Mouse (Mus musculus): ENCODE measurements around the gene Mdfi. TPM values are rescaled to one million over a fixed set of nuclear protein-coding genes. Genes with fewer than 3 reads are reported as not detected.
A peak's percentile ranks its signal among the peaks of the same experiment; 100 is the strongest.

Mdfi gene
- polyA plus RNA-seq, 1 experiment from 2014 or later, result 0.84 TPM

DNA sequence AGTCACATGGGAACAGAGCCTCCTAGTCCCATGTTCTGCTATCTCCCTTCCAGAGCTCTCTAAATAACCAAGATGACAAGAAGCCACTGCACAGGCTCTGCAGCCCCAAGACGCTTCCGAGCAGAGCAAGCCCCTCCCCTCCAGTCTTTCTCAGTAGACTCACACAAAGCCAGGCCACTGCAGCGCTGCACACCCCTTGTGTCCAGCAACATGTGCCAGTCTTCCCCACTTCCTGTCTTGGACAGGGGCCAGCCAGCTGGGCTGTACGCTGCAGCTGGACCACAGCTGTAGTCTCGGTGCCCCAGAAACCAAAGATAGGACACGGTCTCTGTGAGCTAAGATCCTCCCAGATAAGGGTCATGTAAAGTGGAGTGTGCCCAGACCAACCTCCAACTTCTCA, 3.3 kb upstream of the Mdfi start:
- H3K9me3 ChIP-seq (replicated peaks; ENCODE audit: control insufficient read depth, low read length), result no peaks in the 10 kb centered on the region
- WGBS (ENCODE audit: insufficient replicate concordance), result 21% methylated on average over 6 of the region's 6 CpGs
- no peak overlapping the region for H3K9ac ChIP-seq (ENCODE audit: low read depth, low read length)
- no peaks in the 10 kb centered on the region; the same call in 1 of the 2 replicates for H3K4me1 ChIP-seq (ENCODE audit: control insufficient read depth, low read depth, low read length)
- H3K4me3 ChIP-seq (ENCODE audit: low read depth, low read length), result no peak overlapping the region
- peaks cover 24% of the 10 kb centered on the region for H3K27me3 ChIP-seq (ENCODE audit: control insufficient read depth, insufficient read depth, low read depth, low read length)
- ATAC-seq (ENCODE audit: low read depth), result no peak
- H3K27ac ChIP-seq (ENCODE audit: low read length), result no peak overlapping the region
- H3K4me2 ChIP-seq (ENCODE audit: low read depth, low read length), result no peak overlapping the region
- no peaks in the 10 kb centered on the region for H3K36me3 ChIP-seq (ENCODE audit: control insufficient read depth, insufficient read depth)

DNA sequence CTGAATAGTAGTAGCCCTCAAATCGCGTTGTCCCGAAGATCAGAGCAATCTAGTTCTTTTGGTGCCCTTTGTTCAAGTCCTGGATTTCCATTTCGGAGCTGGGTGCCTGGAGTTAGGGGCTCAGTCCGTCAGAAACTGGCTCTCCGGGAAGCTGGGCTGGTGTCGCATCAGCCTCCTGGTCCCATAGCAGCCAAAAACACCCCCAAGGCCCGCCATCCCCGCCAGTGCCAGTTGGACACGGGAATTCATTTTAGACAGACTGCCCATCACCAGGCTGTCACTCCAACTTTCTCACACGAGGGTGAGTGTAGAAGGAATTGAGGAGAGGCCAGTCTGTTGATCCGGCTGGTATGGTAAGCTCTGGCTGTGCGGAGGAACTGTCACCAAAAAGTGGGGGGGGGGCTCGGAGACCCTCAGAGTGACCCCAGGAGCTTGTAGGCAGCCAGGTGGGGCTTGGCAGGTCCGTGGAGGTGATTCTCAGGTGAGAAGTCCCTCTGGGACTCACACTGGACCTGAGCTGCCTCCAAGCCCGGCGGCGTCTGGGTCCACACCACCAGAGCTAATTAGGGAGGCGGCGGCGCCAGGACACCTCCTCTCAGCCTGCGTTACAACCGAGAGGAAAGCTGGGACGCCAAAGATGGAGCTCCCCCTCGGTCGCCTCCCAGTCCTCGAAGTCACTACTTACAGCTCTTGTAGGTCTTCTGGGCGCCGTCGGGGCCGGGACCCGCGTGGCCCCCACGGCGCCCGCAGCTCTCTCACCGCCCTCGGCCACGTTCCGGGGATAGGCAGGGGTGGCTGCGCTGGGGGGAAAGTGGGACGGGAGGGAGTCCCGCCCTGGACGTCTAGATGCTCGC, 636 bp downstream of the Mdfi start:
- Histone ChIP-seq H3K9me3 (replicated peaks; ENCODE audit: control insufficient read depth, low read length) (no peaks in the 10 kb centered on the region), H3K27ac (ENCODE audit: low read length) (no peak overlapping the region), H3K4me3 (ENCODE audit: low read depth, low read length) (peak overlapping the region; percentile 53), H3K27me3 (ENCODE audit: control insufficient read depth, insufficient read depth, low read depth, low read length) (peaks cover 34% of the 10 kb centered on the region), H3K36me3 (ENCODE audit: control insufficient read depth, insufficient read depth) (no peaks in the 10 kb centered on the region), H3K9ac (ENCODE audit: low read depth, low read length) (no peak overlapping the region), H3K4me1 (ENCODE audit: control insufficient read depth, low read depth, low read length) (no peaks in the 10 kb centered on the region; the same call in 1 of the 2 replicates), H3K4me2 (ENCODE audit: low read depth, low read length) (peak overlapping the region; percentile 62)
- no peak for ATAC-seq (ENCODE audit: low read depth)
- WGBS (ENCODE audit: insufficient replicate concordance), result 2% methylated on average over 45 of the region's 45 CpGs

- H3K27ac ChIP-seq (ENCODE audit: low read length), result no peak overlapping the region
- peaks cover 34% of the 10 kb centered on the region for H3K27me3 ChIP-seq (ENCODE audit: control insufficient read depth, insufficient read depth, low read depth, low read length)
- H3K36me3 ChIP-seq (ENCODE audit: control insufficient read depth, insufficient read depth), result no peaks in the 10 kb centered on the region
- no peaks in the 10 kb centered on the region; the same call in 1 of the 2 replicates for H3K4me1 ChIP-seq (ENCODE audit: control insufficient read depth, low read depth, low read length)
- WGBS (ENCODE audit: insufficient replicate concordance), result 2% methylated on average over 39 of the region's 45 CpGs
- ATAC-seq (ENCODE audit: low read depth), result peak; percentile 55
- H3K9me3 ChIP-seq (replicated peaks; ENCODE audit: control insufficient read depth, low read length), result no peaks in the 10 kb centered on the region
- H3K4me3 ChIP-seq (ENCODE audit: low read depth, low read length), result peak overlapping the region; percentile 53
- H3K9ac ChIP-seq (ENCODE audit: low read depth, low read length), result peak overlapping the region; percentile 25; the same call in 1 of the 2 replicates
- peak overlapping the region; percentile 62 for H3K4me2 ChIP-seq (ENCODE audit: low read depth, low read length)
Measured at GRCm38 (mm10) chr17:47833029-47833627, 1.4 kb downstream of the Mdfi start.

- no peaks in the 10 kb centered on the region for H3K36me3 ChIP-seq (ENCODE audit: control insufficient read depth, insufficient read depth)
- H3K4me1 ChIP-seq (ENCODE audit: control insufficient read depth, low read depth, low read length), result no peaks in the 10 kb centered on the region; the same call in 1 of the 2 replicates
- peak overlapping the region; percentile 25; the same call in 1 of the 2 replicates for H3K9ac ChIP-seq (ENCODE audit: low read depth, low read length)
- peak overlapping the region; percentile 53 for H3K4me3 ChIP-seq (ENCODE audit: low read depth, low read length)
- no peaks in the 10 kb centered on the region for H3K9me3 ChIP-seq (replicated peaks; ENCODE audit: control insufficient read depth, low read length)
- ATAC-seq (ENCODE audit: low read depth), result peak; percentile 11; the same call in 1 of the 2 replicates
- H3K27ac ChIP-seq (ENCODE audit: low read length), result no peak overlapping the region
- H3K4me2 ChIP-seq (ENCODE audit: low read depth, low read length), result peak overlapping the region; percentile 62
- peaks cover 34% of the 10 kb centered on the region for H3K27me3 ChIP-seq (ENCODE audit: control insufficient read depth, insufficient read depth, low read depth, low read length)
- 4% methylated on average over 17 of the region's 17 CpGs for WGBS (ENCODE audit: insufficient replicate concordance)
Measured at GRCm38 (mm10) chr17:47832501-47833028, 1.9 kb downstream of the Mdfi start.

DNA sequence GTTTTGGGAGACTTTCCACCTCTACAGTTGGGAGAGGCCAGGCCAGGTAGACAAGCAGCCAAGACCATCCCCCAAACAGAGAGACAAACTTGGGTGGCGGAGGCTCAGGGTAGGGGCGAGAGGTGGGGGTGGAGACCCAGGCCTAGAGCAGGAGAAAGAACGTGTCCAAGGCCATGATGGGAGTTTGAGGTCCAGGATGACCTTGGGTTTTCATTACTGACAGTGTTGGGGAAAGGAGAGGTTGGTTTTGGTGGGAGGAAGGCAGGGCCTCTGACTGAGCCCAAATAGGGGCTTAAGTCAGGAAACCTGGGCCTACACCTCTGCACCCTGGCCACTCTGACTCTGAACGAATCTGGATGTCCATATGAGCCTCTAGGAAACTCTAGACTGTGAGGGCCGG, 2.7 kb downstream of the Mdfi start:
- no peaks in the 10 kb centered on the region for H3K9me3 ChIP-seq (replicated peaks; ENCODE audit: control insufficient read depth, low read length)
- no peak for ATAC-seq (ENCODE audit: low read depth)
- WGBS (ENCODE audit: insufficient replicate concordance), result 30% methylated on average over 5 of the region's 5 CpGs
- H3K4me1 ChIP-seq (ENCODE audit: control insufficient read depth, low read depth, low read length), result no peaks in the 10 kb centered on the region; the same call in 1 of the 2 replicates
- H3K36me3 ChIP-seq (ENCODE audit: control insufficient read depth, insufficient read depth), result no peaks in the 10 kb centered on the region
- no peak overlapping the region for H3K9ac ChIP-seq (ENCODE audit: low read depth, low read length)
- no peak overlapping the region for H3K4me3 ChIP-seq (ENCODE audit: low read depth, low read length)
- no peak overlapping the region for H3K4me2 ChIP-seq (ENCODE audit: low read depth, low read length)
- H3K27me3 ChIP-seq (ENCODE audit: control insufficient read depth, insufficient read depth, low read depth, low read length), result peaks cover 34% of the 10 kb centered on the region
- H3K27ac ChIP-seq (ENCODE audit: low read length), result no peak overlapping the region

DNA sequence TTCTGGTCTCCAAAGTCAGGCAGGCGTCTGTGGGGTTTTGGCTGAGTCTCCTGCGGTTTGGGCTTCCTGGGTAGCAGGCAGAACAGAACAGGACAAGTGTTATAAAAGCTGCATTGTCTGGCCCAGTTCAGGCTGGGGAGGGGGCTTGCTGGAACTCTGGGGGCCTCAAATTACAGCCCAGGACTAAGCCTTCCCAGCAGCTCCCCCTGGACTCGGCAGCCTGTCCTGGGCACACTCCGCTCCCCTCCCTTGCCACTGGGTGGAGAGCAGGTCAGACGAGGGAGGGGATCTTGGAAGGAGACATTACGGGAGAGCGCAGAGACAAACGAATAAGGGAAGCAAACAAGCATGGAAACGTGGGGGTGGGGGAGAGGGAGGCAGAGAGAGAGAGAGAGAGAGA, 3.3 kb downstream of the Mdfi start:
- Histone ChIP-seq H3K27me3 (ENCODE audit: control insufficient read depth, insufficient read depth, low read depth, low read length) (peaks cover 34% of the 10 kb centered on the region), H3K9me3 (replicated peaks; ENCODE audit: control insufficient read depth, low read length) (no peaks in the 10 kb centered on the region), H3K4me1 (ENCODE audit: control insufficient read depth, low read depth, low read length) (no peaks in the 10 kb centered on the region; the same call in 1 of the 2 replicates), H3K9ac (ENCODE audit: low read depth, low read length) (no peak overlapping the region), H3K36me3 (ENCODE audit: control insufficient read depth, insufficient read depth) (no peaks in the 10 kb centered on the region), H3K27ac (ENCODE audit: low read length) (no peak overlapping the region), H3K4me2 (ENCODE audit: low read depth, low read length) (no peak overlapping the region), H3K4me3 (ENCODE audit: low read depth, low read length) (no peak overlapping the region)
- ATAC-seq (ENCODE audit: low read depth), result no peak
- WGBS (ENCODE audit: insufficient replicate concordance), result 25% methylated on average over 9 of the region's 9 CpGs

DNA sequence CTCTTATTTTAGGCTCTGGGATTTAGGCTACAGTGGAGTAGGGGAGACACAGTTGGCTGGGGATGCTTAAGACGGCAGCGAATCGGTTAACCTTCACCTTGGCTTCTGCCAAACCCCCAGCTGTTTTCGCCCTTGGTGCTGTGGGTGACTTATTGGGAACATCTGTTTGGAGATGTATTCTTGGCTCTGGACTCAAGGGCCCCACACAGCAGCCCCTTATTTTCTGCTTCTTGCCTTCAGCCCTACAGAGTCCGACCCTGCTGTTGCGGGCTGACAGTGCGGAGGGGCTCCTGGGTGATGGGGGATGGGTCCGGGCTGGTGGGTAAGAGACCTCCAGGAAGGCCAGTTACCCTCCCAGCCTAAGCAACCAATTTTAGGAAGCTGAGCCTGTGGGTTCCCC, 13.2 kb downstream of the Mdfi start:
- 75% methylated on average over 8 of the region's 8 CpGs for whole genome bisulfite sequencing (ENCODE audit: insufficient replicate concordance)
- Histone ChIP-seq H3K4me1 (ENCODE audit: control insufficient read depth, low read depth, low read length) (no peaks in the 10 kb centered on the region), H3K9ac (ENCODE audit: low read depth, low read length) (no peak overlapping the region), H3K9me3 (replicated peaks; ENCODE audit: control insufficient read depth, low read length) (no peaks in the 10 kb centered on the region), H3K27me3 (ENCODE audit: control insufficient read depth, insufficient read depth, low read depth, low read length) (no peaks in the 10 kb centered on the region), H3K36me3 (ENCODE audit: control insufficient read depth, insufficient read depth) (no peaks in the 10 kb centered on the region), H3K4me2 (ENCODE audit: low read depth, low read length) (no peak overlapping the region), H3K4me3 (ENCODE audit: low read depth, low read length) (no peak overlapping the region), H3K27ac (ENCODE audit: low read length) (no peak overlapping the region)
- no peak for ATAC-seq (ENCODE audit: low read depth)

- Histone ChIP-seq H3K4me3 (ENCODE audit: low read depth, low read length) (no peak overlapping the region), H3K9me3 (replicated peaks; ENCODE audit: control insufficient read depth, low read length) (no peaks in the 10 kb centered on the region), H3K27ac (ENCODE audit: low read length) (no peak overlapping the region), H3K27me3 (ENCODE audit: control insufficient read depth, insufficient read depth, low read depth, low read length) (no peaks in the 10 kb centered on the region), H3K4me2 (ENCODE audit: low read depth, low read length) (no peak overlapping the region), H3K36me3 (ENCODE audit: control insufficient read depth, insufficient read depth) (no peaks in the 10 kb centered on the region), H3K9ac (ENCODE audit: low read depth, low read length) (no peak overlapping the region), H3K4me1 (ENCODE audit: control insufficient read depth, low read depth, low read length) (no peaks in the 10 kb centered on the region; the same call in 1 of the 2 replicates)
- ATAC-seq (ENCODE audit: low read depth), result no peak
- WGBS (ENCODE audit: insufficient replicate concordance), result 70% methylated on average over 13 of the region's 13 CpGs
Measured at GRCm38 (mm10) chr17:47818038-47818725, 16.3 kb downstream of the Mdfi start.

All from liver, embryonic 16.5 days (tissue).